Mouse (Mus musculus) olfactory bulb, adult 2 months (tissue): ENCODE data around the gene Thap4. TPM values are rescaled to one million over a fixed set of nuclear protein-coding genes. Genes with fewer than 3 reads are reported as not detected.

Experiments
- H3K27ac ChIP-seq: fragments of 200-500 bp; 2 replicates; pipeline ENCODE4 v1.5.1; 2012; ENCODE audit warnings: low read depth, low read length; ENCODE audit not compliant: insufficient read depth
- H3K4me1 ChIP-seq: fragments of 200-500 bp; 2 replicates; pipeline ENCODE4 v1.6.1; 2012; ENCODE audit warnings: low read length; ENCODE audit not compliant: control insufficient read depth, insufficient read depth
- H3K4me3 ChIP-seq: fragments of 200-500 bp; 2 replicates; pipeline ENCODE4 v1.5.1; 2012; ENCODE audit warnings: mild to moderate bottlenecking, low read depth, low read length, moderate library complexity; ENCODE audit not compliant: insufficient read depth
- CTCF ChIP-seq: fragments of 200-500 bp; IDR thresholded peaks from 2 replicates; pipeline ENCODE4 v1.5.1; 2012; ENCODE audit warnings: low read depth, mild to moderate bottlenecking, low read length, moderate library complexity; ENCODE audit not compliant: insufficient read depth
- POLR2A ChIP-seq: fragments of 200-500 bp; IDR thresholded peaks from 2 replicates; pipeline ENCODE4 v1.6.1; 2012; ENCODE audit warnings: mild to moderate bottlenecking, low read depth, low read length, moderate library complexity; ENCODE audit not compliant: insufficient read depth
- WGBS: fragments of 180-500 bp; shearing (Covaris S2); methylation state at CpG from one replicate; pipeline ENCODE4 v1.1.7; 2018; 5-methylcytosine and 5-hydroxymethylcytosine counted together
- polyA plus RNA-seq: library from polyadenylated mRNA; stranded (reverse); fragments of >200 nt; gene quantifications from 2 replicates; pipeline ENCODE4 v1.2.4, GENCODE M21; 2012; ENCODE audit warnings: low replicate concordance; ENCODE audit not compliant: missing spikeins, insufficient read depth, insufficient read length

Gene Thap4
- not detected in 2 replicates for polyA plus RNA-seq

GRCm38 (mm10) chr1:93754573-93755290 lies at the start of gene Thap4:
Gene Thap4, minus strand, starts transcription at chr1:93754864.
- no peak within 1 kb of the TSS for H3K27ac ChIP-seq
- WGBS: under 1% methylated on average over 121 of the region's 121 CpGs
- 0 out of 2 replicates have a peak, but pooled peaks cover 5% of the 10 kb centered on the region for H3K4me1 ChIP-seq

GRCm38 (mm10) chr1:93803556-93804507 lies 49.2 kb upstream of the Thap4 start, which contains the start of gene Ing5:
Gene Ing5, plus strand, starts transcription at chr1:93803965.
- TF ChIP-seq CTCF: peak; percentile 80
- peak; percentile 73 for TF ChIP-seq POLR2A
- Histone ChIP-seq H3K4me1 (peaks cover 11% of the 10 kb centered on the region), H3K4me3 (peak within 1 kb of the TSS; percentile 93), H3K27ac (peak within 1 kb of the TSS; percentile 78; the same call in 1 of the 2 replicates)
- WGBS: under 1% methylated on average over 94 of the region's 94 CpGs

More at GRCm38 (mm10) chr1:93754573-93755290, at the start of gene Thap4:
- peak within 1 kb of the TSS; percentile 89 for H3K4me3 ChIP-seq
- no peak for TF ChIP-seq CTCF
- peak; percentile 61 for TF ChIP-seq POLR2A

- no peak overlapping the region for H3K4me3 ChIP-seq
- TF ChIP-seq POLR2A (no peak), CTCF (no peak)
- H3K4me1 ChIP-seq: peaks cover 11% of the 10 kb centered on the region
- 77% methylated on average over 5 of the region's 5 CpGs for WGBS
- no peak overlapping the region for H3K27ac ChIP-seq
These were observed 48.1 kb upstream of the Thap4 start for GRCm38 (mm10) chr1:93802771-93803170.

GRCm38 (mm10) chr1:93801741-93802238 lies 47.1 kb upstream of the Thap4 start, which contains the start of gene Dtymk:
Gene Dtymk, minus strand, starts transcription at chr1:93801934.
- Histone ChIP-seq H3K4me3 (peak within 1 kb of the TSS; percentile 80), H3K27ac (peak within 1 kb of the TSS; percentile 80), H3K4me1 (peaks cover 11% of the 10 kb centered on the region)
- WGBS: 1% methylated on average over 42 of the region's 42 CpGs
- no peak for TF ChIP-seq POLR2A
- TF ChIP-seq CTCF: no peak

GRCm38 (mm10) chr1:93800670-93801503 lies 46.2 kb upstream of the Thap4 start:
- H3K27ac ChIP-seq: no peak overlapping the region
- TF ChIP-seq CTCF (no peak), POLR2A (no peak)
- peaks cover 11% of the 10 kb centered on the region for H3K4me1 ChIP-seq
- H3K4me3 ChIP-seq: peak overlapping the region; percentile 80
- WGBS: 77% methylated on average over 21 of the region's 21 CpGs

- Histone ChIP-seq H3K27ac (no peak overlapping the region), H3K4me3 (no peak overlapping the region), H3K4me1 (no peaks in the 10 kb centered on the region)
- no peak for TF ChIP-seq POLR2A
- no peak for TF ChIP-seq CTCF
- WGBS: 74% methylated on average over 8 of the region's 8 CpGs
These were observed 41.2 kb upstream of the Thap4 start for GRCm38 (mm10) chr1:93795886-93796285.

GRCm38 (mm10) chr1:93794526-93794925 lies 39.9 kb upstream of the Thap4 start:
- TF ChIP-seq CTCF (no peak), POLR2A (no peak)
- H3K4me3 ChIP-seq: no peak overlapping the region
- H3K27ac ChIP-seq: no peak overlapping the region
- no peaks in the 10 kb centered on the region for H3K4me1 ChIP-seq
- 94% methylated on average over 8 of the region's 8 CpGs for WGBS

GRCm38 (mm10) chr1:93786912-93787311 lies 32.2 kb upstream of the Thap4 start:
- Histone ChIP-seq H3K27ac (no peak overlapping the region), H3K4me3 (no peak overlapping the region), H3K4me1 (no peaks in the 10 kb centered on the region)
- no peak for TF ChIP-seq CTCF
- TF ChIP-seq POLR2A: no peak
- 79% methylated on average over 2 of the region's 2 CpGs for WGBS
